Mouse (Mus musculus) stomach, postnatal 0 days (tissue): ENCODE data around the gene Enpep. TPM values are rescaled to one million over a fixed set of nuclear protein-coding genes. Genes with fewer than 3 reads are reported as not detected.

ENCODE experiments used
- ATAC-seq: fragments of 200-750 bp; cut with Nextera tagmentation; 2 replicates; pipeline ENCODE4 v1.8.0; 2017; ENCODE audit not compliant: low FRiP score, low TSS enrichment
- DNase-seq: peaks from one replicate; pipeline ENCODE4 v3.0.0-alpha.2; 2016; ENCODE audit warnings: low spot score
- H3K27ac ChIP-seq: fragments of 300-500 bp; sonication (generic); replicated peaks from 2 replicates; pipeline ENCODE4 v1.5.1; 2014; ENCODE audit warnings: mild to moderate bottlenecking, control low read depth
- H3K27me3 ChIP-seq: fragments of 300-500 bp; sonication (generic); 2 replicates; pipeline ENCODE4 v1.6.1; 2014; ENCODE audit warnings: low read length; ENCODE audit not compliant: control insufficient read depth, insufficient read depth
- H3K36me3 ChIP-seq: fragments of 300-500 bp; sonication (generic); 2 replicates; pipeline ENCODE4 v1.6.1; 2014; ENCODE audit warnings: low read length, mixed read lengths; ENCODE audit not compliant: control insufficient read depth, insufficient read depth
- H3K4me1 ChIP-seq: fragments of 300-500 bp; sonication (generic); replicated peaks from 2 replicates; pipeline ENCODE4 v1.6.1; 2014; ENCODE audit warnings: antibody characterized with exemption; ENCODE audit not compliant: control insufficient read depth, insufficient read depth
- H3K4me2 ChIP-seq: fragments of 300-500 bp; sonication (generic); replicated peaks from 2 replicates; pipeline ENCODE4 v1.6.1; 2014; ENCODE audit warnings: low read depth, mild to moderate bottlenecking, control low read depth, moderate library complexity
- H3K4me3 ChIP-seq: fragments of 300-500 bp; sonication (generic); 2 replicates; pipeline ENCODE4 v1.5.1; 2014; ENCODE audit warnings: low read depth, low read length, control low read depth
- H3K9ac ChIP-seq: fragments of 300-500 bp; sonication (generic); 2 replicates; pipeline ENCODE4 v1.6.1; 2014; ENCODE audit warnings: mild to moderate bottlenecking, low read length, control low read depth, mixed read lengths
- H3K9me3 ChIP-seq: fragments of 300-500 bp; sonication (generic); 2 replicates; pipeline ENCODE4 v1.6.1; 2016; ENCODE audit warnings: low read length; ENCODE audit not compliant: control insufficient read depth
- CTCF ChIP-seq: IDR thresholded peaks from 2 replicates; pipeline ENCODE4 v1.5.1; 2016; ENCODE audit warnings: antibody characterized with exemption, low read depth, mild to moderate bottlenecking, moderate library complexity
- EP300 ChIP-seq: optimal IDR thresholded peaks from 2 replicates; pipeline ENCODE3; 2016; ENCODE audit warnings: antibody characterized with exemption
- WGBS: fragments of 180-500 bp; shearing (Covaris S2); extraction: QIAGEN DNeasy Blood & Tissue Kit; methylation state at CpG from one replicate; pipeline ENCODE4 v1.1.7; 2014; 5-methylcytosine and 5-hydroxymethylcytosine counted together
- polyA plus RNA-seq: library from polyadenylated mRNA; unstranded; fragments of >200 nt; fragmentation: Nextera tagmentation; extraction: Ambion mirVana; gene quantifications from 2 replicates; pipeline ENCODE4 v1.2.1, GENCODE M21; 2015

Gene Enpep
- polyA plus RNA-seq, 1 experiment from 2014 or later, result 6.3 TPM

DNA sequence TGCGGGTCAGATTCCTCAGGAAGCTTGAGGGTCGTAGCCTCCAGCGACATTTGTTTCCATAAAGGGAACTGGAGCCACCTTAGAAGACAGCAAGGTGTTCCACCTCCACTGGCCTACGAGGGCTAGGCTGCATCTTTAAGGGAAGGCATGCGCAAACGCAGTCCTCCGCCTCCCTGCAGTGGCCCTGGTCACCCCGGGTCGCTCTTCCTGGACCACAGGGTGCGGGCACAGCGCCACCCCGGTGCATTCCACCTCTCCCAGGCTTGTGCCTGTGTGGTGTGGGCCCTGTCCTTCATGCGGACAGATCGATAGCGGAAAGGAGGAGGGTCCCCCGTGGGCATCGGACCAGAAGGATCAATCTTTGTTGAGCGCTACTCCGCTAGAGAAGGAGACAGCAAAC, 76.2 kb downstream of the Enpep start:
- no peaks in the 10 kb centered on the region for H3K36me3 ChIP-seq
- no peaks in the 10 kb centered on the region for H3K27me3 ChIP-seq
- H3K4me1 ChIP-seq, result no peaks in the 10 kb centered on the region
- no peak overlapping the region for H3K27ac ChIP-seq
- ATAC-seq, result no peak
- TF ChIP-seq EP300, result no peak
- no peak for TF ChIP-seq CTCF
- no peak overlapping the region for H3K9ac ChIP-seq
- WGBS, result 54% methylated on average over 19 of the region's 19 CpGs
- H3K9me3 ChIP-seq, result no peaks in the 10 kb centered on the region
- H3K4me3 ChIP-seq, result no peak overlapping the region
- DNase-seq, result no peak
- H3K4me2 ChIP-seq, result peak overlapping the region; percentile 36

DNA sequence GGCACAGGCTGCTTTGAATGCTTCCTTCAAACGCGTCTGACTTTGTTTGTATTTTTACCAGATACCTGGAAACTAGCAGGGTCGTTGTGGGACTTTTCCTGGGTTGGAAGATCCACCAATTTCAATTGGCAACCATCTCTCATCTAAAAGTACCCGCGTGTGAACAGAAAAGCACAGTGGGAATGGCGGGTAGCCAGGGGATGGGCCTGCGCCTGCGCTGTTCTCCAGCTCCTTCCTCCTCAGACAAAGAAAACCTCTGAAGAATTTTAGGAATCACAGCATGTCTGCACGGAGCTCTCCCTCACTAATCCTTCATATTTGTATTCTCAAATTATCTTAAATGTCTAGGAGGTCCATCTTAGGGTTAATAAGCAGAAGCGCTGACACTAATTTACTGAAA, 78.3 kb downstream of the Enpep start:
- no peak for TF ChIP-seq CTCF
- no peak for TF ChIP-seq EP300
- ATAC-seq, result no peak
- Histone ChIP-seq H3K36me3 (no peaks in the 10 kb centered on the region), H3K4me3 (no peak overlapping the region), H3K27ac (no peak overlapping the region), H3K9ac (no peak overlapping the region), H3K4me1 (no peaks in the 10 kb centered on the region), H3K9me3 (no peaks in the 10 kb centered on the region), H3K4me2 (peak overlapping the region; percentile 32; the same call in 1 of the 2 replicates), H3K27me3 (no peaks in the 10 kb centered on the region)
- DNase-seq, result no peak
- WGBS, result 37% methylated on average over 10 of the region's 10 CpGs

GRCm38 (mm10) chr3:129250997-129251396, 81.5 kb downstream of the Enpep start:
- no peaks in the 10 kb centered on the region for H3K27me3 ChIP-seq
- no peak overlapping the region for H3K4me3 ChIP-seq
- no peak overlapping the region for H3K9ac ChIP-seq
- no peak for TF ChIP-seq CTCF
- no peak for TF ChIP-seq EP300
- H3K4me1 ChIP-seq, result no peaks in the 10 kb centered on the region
- no peak for DNase-seq
- no peaks in the 10 kb centered on the region for H3K9me3 ChIP-seq
- no peaks in the 10 kb centered on the region for H3K36me3 ChIP-seq
- H3K27ac ChIP-seq, result no peak overlapping the region
- no peak for ATAC-seq
- WGBS, result 82% methylated on average over 9 of the region's 9 CpGs
- H3K4me2 ChIP-seq, result no peak overlapping the region

- H3K4me3 ChIP-seq, result no peak overlapping the region
- DNase-seq (no peak), ATAC-seq (no peak)
- no peaks in the 10 kb centered on the region for H3K27me3 ChIP-seq
- H3K4me1 ChIP-seq, result no peaks in the 10 kb centered on the region
- TF ChIP-seq EP300 (no peak), CTCF (no peak)
- H3K27ac ChIP-seq, result no peak overlapping the region
- no peaks in the 10 kb centered on the region for H3K36me3 ChIP-seq
- no peaks in the 10 kb centered on the region for H3K9me3 ChIP-seq
- WGBS, result 26% methylated on average over 13 of the region's 13 CpGs
- H3K9ac ChIP-seq, result no peak overlapping the region
- no peak overlapping the region for H3K4me2 ChIP-seq
These were observed 93.8 kb downstream of the Enpep start for GRCm38 (mm10) chr3:129238664-129239258.

DNA sequence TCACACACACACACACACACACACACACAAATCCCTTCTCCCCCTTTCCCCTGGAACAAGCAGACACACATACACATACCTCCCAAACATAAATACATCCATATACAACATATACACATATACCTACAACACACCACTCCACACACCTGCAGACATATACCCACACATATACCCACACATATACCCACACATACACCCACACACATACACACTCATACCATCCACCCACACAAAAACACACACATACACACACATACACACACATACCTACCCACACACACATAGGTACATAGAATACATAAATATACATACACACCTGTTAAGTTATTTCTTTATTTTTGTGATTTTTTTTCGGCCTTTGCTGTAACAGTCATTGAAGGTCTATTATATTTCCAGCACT, 94.5 kb downstream of the Enpep start:
- no peaks in the 10 kb centered on the region for H3K4me1 ChIP-seq
- no peak overlapping the region for H3K27ac ChIP-seq
- H3K4me3 ChIP-seq, result no peak overlapping the region
- no peaks in the 10 kb centered on the region for H3K27me3 ChIP-seq
- no peaks in the 10 kb centered on the region for H3K9me3 ChIP-seq
- DNase-seq (no peak), ATAC-seq (no peak)
- H3K9ac ChIP-seq, result no peak overlapping the region
- no peak overlapping the region for H3K4me2 ChIP-seq
- TF ChIP-seq CTCF (no peak), EP300 (no peak)
- no peaks in the 10 kb centered on the region for H3K36me3 ChIP-seq
- WGBS, result 82% methylated on average over 1 of the region's 1 CpGs

DNA sequence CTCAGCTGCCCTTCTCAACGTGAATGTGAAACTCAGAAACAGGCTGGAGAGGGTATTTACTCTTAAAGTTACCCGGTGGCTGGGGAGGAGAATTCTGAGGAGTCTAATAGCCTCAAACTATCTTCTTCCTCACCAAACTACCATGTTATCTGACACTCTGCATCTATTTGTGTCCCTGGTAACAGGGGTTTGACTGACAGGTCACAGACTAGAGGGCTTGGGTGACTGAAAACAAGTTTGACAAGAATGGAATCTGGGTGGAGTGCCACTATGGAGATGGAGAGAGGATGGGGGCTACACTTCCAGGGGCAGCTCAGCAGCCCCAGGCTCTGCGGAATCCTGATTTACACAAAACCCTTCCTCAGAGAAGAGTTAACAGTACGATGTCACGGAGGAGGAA, 105.2 kb downstream of the Enpep start:
- H3K4me2 ChIP-seq, result no peak overlapping the region
- no peak overlapping the region for H3K27ac ChIP-seq
- DNase-seq, result no peak
- no peaks in the 10 kb centered on the region for H3K36me3 ChIP-seq
- H3K9ac ChIP-seq, result no peak overlapping the region
- peaks cover 2% of the 10 kb centered on the region; the same call in 1 of the 2 replicates for H3K27me3 ChIP-seq
- 17% methylated on average over 5 of the region's 5 CpGs for WGBS
- ATAC-seq, result no peak
- TF ChIP-seq EP300 (no peak), CTCF (no peak)
- H3K9me3 ChIP-seq, result no peaks in the 10 kb centered on the region
- no peaks in the 10 kb centered on the region for H3K4me1 ChIP-seq
- no peak overlapping the region for H3K4me3 ChIP-seq
